Mouse (Mus musculus) Patski (cell line): ENCODE measurements around the gene Hcfc1r1. TPM values are rescaled to one million over a fixed set of nuclear protein-coding genes. Genes with fewer than 3 reads are reported as not detected.

Experiments
- ATAC-seq: fragments of 100-300 bp; one replicate; pipeline ENCODE4 v1.8.0; 2021
- CTCF ChIA-PET: fragments of 350-600 bp; sonication (Branson Sonifier 250); formaldehyde crosslinking; loops from one replicate; lab custom pipeline; 2022; ENCODE audit warnings: inconsistent platforms; lab: Charles Lee
- POLR2A ChIA-PET: fragments of 350-600 bp; sonication (Branson Sonifier 250); formaldehyde crosslinking; loops from one replicate; lab custom pipeline; 2022; ENCODE audit warnings: antibody characterized with exemption, inconsistent platforms; lab: Charles Lee
- DNase-seq: peaks from one replicate; pipeline ENCODE4 v3.0.0-alpha.2; 2011; ENCODE audit warnings: low read depth, low spot score
- H3K27me3 ChIP-seq: fragments of 371-371 bp; one replicate; pipeline ENCODE4 v1.5.1; 2021
- CTCF ChIP-seq: fragments of 100-300 bp; IDR thresholded peaks from one replicate; pipeline ENCODE4 v1.5.1; 2021
- in situ Hi-C: fragments of 300-500 bp; cut with MboI; formaldehyde crosslinking; loops from 3 replicates; pipeline ENCODE4 v1.11.1; 2018; ENCODE audit warnings: low pct_unique_long_range_greater_than_20kb, mixed read lengths
- polyA plus RNA-seq: library from polyadenylated mRNA; unstranded; gene quantifications from one replicate; pipeline ENCODE4 v1.2.3, GENCODE M21; 2021

The Hcfc1r1 gene
- polyA plus RNA-seq, 1 experiment from 2014 or later: 261 TPM

- ChIA-PET CTCF (no interaction called here), POLR2A (no interaction called here)
- in situ Hi-C loops: no loop called here
- DNase-seq (no peak), ATAC-seq (no peak)
- TF ChIP-seq CTCF: no peak
- H3K27me3 ChIP-seq: no peaks in the 10 kb centered on the region
Observed at GRCm38 (mm10) chr17:23654410-23654809, 19.0 kb upstream of the Hcfc1r1 start.

GRCm38 (mm10) chr17:23658450-23658849 is 14.9 kb upstream of the Hcfc1r1 start:
- ChIA-PET POLR2A (interaction anchor here (0.7 kb wide), 1 partner anchor 103 kb away, joined by 4 read pairs; no protein-coding TSS in a partner anchor), CTCF (interaction anchor here (0.7 to 2.0 kb wide), 6 partner anchors 11 to 90 kb away, joined by 3 to 9 read pairs (median 4); no protein-coding TSS in a partner anchor)
- TF ChIP-seq CTCF: no peak
- ATAC-seq (no peak), DNase-seq (no peak)
- no peaks in the 10 kb centered on the region for H3K27me3 ChIP-seq
- in situ Hi-C loops: no loop called here

GRCm38 (mm10) chr17:23660117-23660875 is 13.1 kb upstream of the Hcfc1r1 start, which contains the start of gene Bicdl2:
Bicdl2 (plus strand) TSS chr17:23660506.
- ChIA-PET CTCF (interaction anchor here (0.9 to 3.4 kb wide), 11 partner anchors 8 to 100 kb away, joined by 3 to 12 read pairs (median 3); no protein-coding TSS in a partner anchor), POLR2A (interaction anchor here (0.7 kb wide), 1 partner anchor 12 kb away, joined by 3 read pairs; no protein-coding TSS in a partner anchor)
- no peaks in the 10 kb centered on the region for H3K27me3 ChIP-seq
- no peak for DNase-seq
- TF ChIP-seq CTCF: no peak
- no peak for ATAC-seq
- in situ Hi-C loops: loop anchor here (5.0 kb wide), 1 partner anchor 42 kb away; no protein-coding TSS in a partner anchor

- no peaks in the 10 kb centered on the region for H3K27me3 ChIP-seq
- POLR2A ChIA-PET: no interaction called here
- no peak for TF ChIP-seq CTCF
- in situ Hi-C loops: loop anchor here (5.0 kb wide), 1 partner anchor 41 kb away; no protein-coding TSS in a partner anchor
- ATAC-seq (no peak), DNase-seq (no peak)
- CTCF ChIA-PET: interaction anchor here (1.2 to 3.4 kb wide), 6 partner anchors 9 to 46 kb away, joined by 3 to 12 read pairs (median 6); no protein-coding TSS in a partner anchor
Observed at GRCm38 (mm10) chr17:23660876-23661200, 12.6 kb upstream of the Hcfc1r1 start.

GRCm38 (mm10) chr17:23661526-23661925 is 11.9 kb upstream of the Hcfc1r1 start:
- POLR2A ChIA-PET: no interaction called here
- H3K27me3 ChIP-seq: no peaks in the 10 kb centered on the region
- DNase-seq (no peak), ATAC-seq (no peak)
- no peak for TF ChIP-seq CTCF
- in situ Hi-C loops: loop anchor here (5.0 kb wide), 1 partner anchor 41 kb away; no protein-coding TSS in a partner anchor
- CTCF ChIA-PET: interaction anchor here (1.2 to 3.4 kb wide), 5 partner anchors 10 to 45 kb away, joined by 3 to 12 read pairs (median 8); no protein-coding TSS in a partner anchor

- ChIA-PET POLR2A (interaction anchor here (0.8 to 1.4 kb wide), 2 partner anchors 10 to 13 kb away, joined by 3 to 4 read pairs; partner anchors contain the start of gene Thoc6), CTCF (interaction anchor here (0.7 to 3.7 kb wide), 10 partner anchors 8 to 103 kb away, joined by 3 to 16 read pairs (median 3); no protein-coding TSS in a partner anchor)
- no peak for TF ChIP-seq CTCF
- ATAC-seq: no peak
- no peaks in the 10 kb centered on the region for H3K27me3 ChIP-seq
- in situ Hi-C loops: loop anchor here (5.0 kb wide), 1 partner anchor 38 kb away; no protein-coding TSS in a partner anchor
- DNase-seq: no peak
Observed at GRCm38 (mm10) chr17:23664556-23665021, 8.8 kb upstream of the Hcfc1r1 start.

- in situ Hi-C loops: no loop called here
- no peak for TF ChIP-seq CTCF
- H3K27me3 ChIP-seq: no peaks in the 10 kb centered on the region
- ATAC-seq (no peak), DNase-seq (no peak)
- POLR2A ChIA-PET: interaction anchor here (1.4 kb wide), 1 partner anchor 9 kb away, joined by 4 read pairs; the partner anchor contains the start of gene Thoc6
- CTCF ChIA-PET: interaction anchor here (1.5 to 3.7 kb wide), 2 partner anchors 35 to 41 kb away, joined by 4 to 16 read pairs; no protein-coding TSS in a partner anchor
Observed at GRCm38 (mm10) chr17:23665511-23665910, 7.9 kb upstream of the Hcfc1r1 start.

GRCm38 (mm10) chr17:23670516-23671074 is 2.8 kb upstream of the Hcfc1r1 start:
- no peak for TF ChIP-seq CTCF
- DNase-seq (no peak), ATAC-seq (no peak)
- in situ Hi-C loops: no loop called here
- ChIA-PET POLR2A (no interaction called here), CTCF (interaction anchor here (1.0 kb wide), 1 partner anchor 11 kb away, joined by 3 read pairs; no protein-coding TSS in a partner anchor)
- H3K27me3 ChIP-seq: no peaks in the 10 kb centered on the region

GRCm38 (mm10) chr17:23671519-23671918 is 1.9 kb upstream of the Hcfc1r1 start:
- no peaks in the 10 kb centered on the region for H3K27me3 ChIP-seq
- no peak for DNase-seq
- TF ChIP-seq CTCF: no peak
- ATAC-seq: no peak
- CTCF ChIA-PET: no interaction called here
- POLR2A ChIA-PET: no interaction called here
- in situ Hi-C loops: no loop called here

- no peaks in the 10 kb centered on the region for H3K27me3 ChIP-seq
- ChIA-PET CTCF (interaction anchor here (1.2 kb wide), 1 partner anchor 9 kb away, joined by 3 read pairs; no protein-coding TSS in a partner anchor), POLR2A (interaction anchor here (0.8 kb wide), 1 partner anchor 12 kb away, joined by 3 read pairs; the partner anchor contains the start of gene Bicdl2)
- no peak for DNase-seq
- no peak for TF ChIP-seq CTCF
- in situ Hi-C loops: no loop called here
- no peak for ATAC-seq
Observed at GRCm38 (mm10) chr17:23672761-23673160, 635 bp upstream of the Hcfc1r1 start.
